Mouse (Mus musculus) E14TG2a.4 (cell line): Measurements from ENCODE around the gene Arhgef3.

ENCODE experiments used
- H3K27me3 ChIP-seq: 2 replicates; pipeline ENCODE4 v1.6.1; 2014; ENCODE audit warnings: low read length, control low read depth; ENCODE audit not compliant: insufficient read depth
- H3K36me3 ChIP-seq: 2 replicates; pipeline ENCODE4 v1.6.1; 2014; ENCODE audit warnings: low read length, control low read depth; ENCODE audit not compliant: insufficient read depth
- H3K4me1 ChIP-seq: replicated peaks from 2 replicates; pipeline ENCODE4 v1.6.1; 2014; ENCODE audit warnings: low read depth, low read length, control low read depth
- H3K4me3 ChIP-seq: replicated peaks from 2 replicates; pipeline ENCODE4 v1.5.1; 2014; ENCODE audit warnings: mild to moderate bottlenecking, low read length
- H3K9me3 ChIP-seq: 2 replicates; pipeline ENCODE4 v1.6.1; 2014; ENCODE audit warnings: low read length, control low read depth
- CTCF ChIP-seq: conservative IDR thresholded peaks from 2 replicates; pipeline ENCODE4 v1.5.1; 2014; ENCODE audit warnings: low read length
- NANOG ChIP-seq: IDR thresholded peaks from 2 replicates; pipeline ENCODE4 v1.6.1; 2014; ENCODE audit warnings: borderline replicate concordance, low read length, mixed read lengths
- POU5F1 ChIP-seq: IDR thresholded peaks from 2 replicates; pipeline ENCODE4 v1.6.1; 2014; ENCODE audit warnings: low read length, borderline replicate concordance

The Arhgef3 gene

DNA sequence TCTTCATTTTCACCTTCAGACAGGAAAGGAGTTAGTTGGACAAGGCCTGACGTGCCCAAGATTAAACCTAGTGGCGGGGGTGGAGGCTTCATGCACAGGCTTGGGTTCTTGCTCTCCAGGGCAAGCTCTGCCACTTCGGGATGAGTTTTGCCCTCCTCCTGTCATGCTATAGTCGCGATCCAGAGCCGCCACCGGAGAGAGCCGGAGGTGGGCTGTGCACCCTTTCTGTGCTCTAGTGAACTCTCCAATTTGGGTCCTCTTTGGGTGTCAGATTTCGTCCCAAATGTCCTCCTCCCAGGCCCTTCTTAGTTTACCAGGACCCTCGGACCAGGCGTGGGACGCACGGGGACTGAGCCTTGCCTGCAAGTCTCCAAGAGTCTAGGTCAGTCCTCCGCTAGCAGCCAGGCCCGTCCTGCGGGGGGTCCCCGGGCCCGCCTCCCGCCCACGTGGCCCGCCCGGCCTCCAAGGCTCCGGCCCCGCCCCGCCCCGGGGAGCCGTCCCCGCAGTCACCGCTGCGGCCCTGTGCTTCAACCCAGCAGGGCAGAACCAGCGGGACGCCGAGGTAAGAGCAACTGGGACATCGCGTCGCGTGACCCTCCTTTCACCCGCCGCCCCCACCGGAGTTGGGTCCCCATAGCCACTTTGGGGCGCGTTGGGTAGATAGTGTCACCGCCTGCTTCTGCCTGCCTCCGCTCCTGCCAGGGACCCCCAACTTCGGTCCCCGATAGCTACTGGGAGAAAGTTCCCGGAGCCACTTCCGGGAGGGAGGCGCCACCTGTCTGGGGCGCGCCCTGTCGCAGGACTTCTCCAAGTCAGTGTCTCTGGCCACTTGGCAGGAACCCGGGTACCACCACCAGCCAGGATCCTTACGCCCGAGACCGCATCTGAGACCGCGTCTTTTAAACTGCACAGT, at the start of gene Arhgef3:
TSS of gene Arhgef3 (plus strand) at position 538 of the 913 bp plus-strand sequence.
- peak within 1 kb of the TSS; percentile 84 for H3K4me3 ChIP-seq
- H3K36me3 ChIP-seq = no peaks in the 10 kb centered on the region
- peaks cover 44% of the 10 kb centered on the region for H3K27me3 ChIP-seq

DNA sequence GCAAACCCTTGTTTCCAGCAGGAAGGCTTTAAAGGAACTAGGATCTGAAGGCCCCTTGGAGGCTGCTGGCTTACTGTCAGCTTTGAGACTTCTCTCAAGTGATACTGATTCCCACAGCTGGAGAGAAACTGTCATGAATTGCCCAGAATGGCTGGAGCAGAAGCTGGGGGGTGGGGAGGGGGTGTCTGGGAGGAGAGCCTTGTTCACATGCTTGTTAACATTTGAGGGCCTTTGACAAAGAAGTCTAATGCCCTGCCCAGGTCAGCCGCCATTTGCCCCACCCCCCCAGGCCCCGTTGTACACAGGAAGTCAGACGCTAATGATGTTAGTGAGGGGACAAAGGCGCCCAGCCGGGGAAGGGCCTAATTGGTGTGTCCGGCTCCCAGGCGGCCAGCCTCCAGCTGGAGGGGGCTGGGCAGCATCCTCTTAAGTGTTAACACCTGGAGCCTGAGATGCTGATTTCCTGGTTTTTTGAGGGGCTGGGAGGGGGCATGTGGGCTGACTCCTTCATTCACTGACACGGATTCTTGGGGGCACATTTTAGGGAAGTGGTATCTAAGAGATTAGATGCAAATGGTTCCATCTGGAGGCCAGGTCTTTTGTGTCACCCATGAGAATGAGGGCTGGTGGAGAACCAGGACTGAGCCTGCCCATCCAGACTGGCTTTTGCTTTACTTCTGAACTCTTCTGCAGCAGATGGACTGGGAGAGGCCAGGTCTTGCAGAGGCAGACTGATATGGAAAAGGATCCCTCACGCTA, 48.3 kb upstream of the Arhgef3 start:
- peak overlapping the region; percentile 55 for H3K4me3 ChIP-seq
- no peaks in the 10 kb centered on the region for H3K27me3 ChIP-seq
- H3K4me1 ChIP-seq = peaks cover 98% of the 10 kb centered on the region
- TF ChIP-seq POU5F1 (no peak), NANOG (peak; percentile 58; the same call in 1 of the 2 replicates)
- no peaks in the 10 kb centered on the region for H3K9me3 ChIP-seq
- H3K36me3 ChIP-seq = no peaks in the 10 kb centered on the region

More for the DNA sequence above, at the start of gene Arhgef3:
- TF ChIP-seq NANOG (no peak), CTCF (no peak), POU5F1 (no peak)
- Histone ChIP-seq H3K4me1 (peaks cover 23% of the 10 kb centered on the region), H3K9me3 (no peaks in the 10 kb centered on the region)

GRCm38 (mm10) chr14:27067866-27068271, 46.8 kb upstream of the Arhgef3 start:
- H3K27me3 ChIP-seq = no peaks in the 10 kb centered on the region
- H3K9me3 ChIP-seq = no peaks in the 10 kb centered on the region
- H3K4me1 ChIP-seq = peaks cover 98% of the 10 kb centered on the region
- H3K4me3 ChIP-seq = peak overlapping the region; percentile 55; the same call in 1 of the 2 replicates
- H3K36me3 ChIP-seq = peaks cover 9% of the 10 kb centered on the region; the same call in 1 of the 2 replicates
- TF ChIP-seq NANOG (peak; percentile 99), CTCF (no peak), POU5F1 (peak; percentile 83; the same call in 1 of the 2 replicates)

- no peaks in the 10 kb centered on the region for H3K27me3 ChIP-seq
- H3K4me1 ChIP-seq = peaks cover 99% of the 10 kb centered on the region
- no peaks in the 10 kb centered on the region for H3K9me3 ChIP-seq
- H3K4me3 ChIP-seq = peak overlapping the region; percentile 42
- no peak for TF ChIP-seq CTCF
- no peak for TF ChIP-seq NANOG
- TF ChIP-seq POU5F1 = no peak
- peaks cover 19% of the 10 kb centered on the region; the same call in 1 of the 2 replicates for H3K36me3 ChIP-seq
Measured at GRCm38 (mm10) chr14:27069434-27070097, 45.1 kb upstream of the Arhgef3 start.

DNA sequence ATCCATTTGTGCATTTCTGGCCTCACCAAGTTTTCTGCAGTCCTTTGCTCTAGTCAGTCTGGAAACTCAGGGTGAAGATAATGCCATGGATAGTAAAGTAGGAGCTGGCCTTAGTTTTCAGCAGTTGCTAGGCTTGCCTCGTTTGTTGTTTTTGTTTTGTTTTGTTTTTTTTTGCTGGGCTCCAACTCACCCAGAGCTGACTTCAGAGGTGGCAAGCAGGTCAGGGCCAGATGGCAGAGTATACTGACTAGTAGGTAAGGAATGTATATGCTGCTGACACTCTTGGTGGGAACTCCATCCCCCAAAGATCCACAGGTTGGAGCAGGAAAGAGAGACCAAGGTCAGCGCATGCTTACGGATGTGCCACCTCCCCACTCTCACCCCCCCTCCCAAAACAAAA, 44.6 kb upstream of the Arhgef3 start:
- Histone ChIP-seq H3K36me3 (peaks cover 22% of the 10 kb centered on the region; the same call in 1 of the 2 replicates), H3K4me1 (peaks cover 99% of the 10 kb centered on the region), H3K4me3 (peak overlapping the region; percentile 42; the same call in 1 of the 2 replicates), H3K27me3 (no peaks in the 10 kb centered on the region), H3K9me3 (no peaks in the 10 kb centered on the region)
- TF ChIP-seq CTCF = no peak

GRCm38 (mm10) chr14:27070758-27071157, 43.9 kb upstream of the Arhgef3 start:
- Histone ChIP-seq H3K27me3 (no peaks in the 10 kb centered on the region), H3K36me3 (peaks cover 22% of the 10 kb centered on the region; the same call in 1 of the 2 replicates), H3K4me3 (peak overlapping the region; percentile 42), H3K4me1 (peaks cover 99% of the 10 kb centered on the region), H3K9me3 (no peaks in the 10 kb centered on the region)
- TF ChIP-seq POU5F1 (no peak), CTCF (no peak), NANOG (no peak)

DNA sequence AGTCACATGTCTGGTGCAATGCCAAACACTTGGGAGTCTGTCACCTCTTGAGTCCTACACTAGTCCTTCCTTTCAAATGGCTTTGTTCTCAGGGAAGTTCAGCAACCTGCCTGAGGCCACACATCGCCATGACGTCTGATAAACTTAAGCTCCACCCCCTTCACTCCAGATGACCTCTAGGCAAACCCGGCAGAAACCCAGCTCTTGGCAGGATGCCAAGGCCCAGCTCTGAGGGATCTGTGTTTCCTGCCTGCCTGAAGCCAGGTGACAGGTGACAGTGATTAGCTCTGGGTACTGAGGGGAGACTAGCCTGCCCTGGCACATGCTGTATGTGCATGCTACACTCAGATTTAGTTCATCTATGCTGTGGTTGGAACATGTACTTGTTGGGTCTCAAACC, 42.7 kb upstream of the Arhgef3 start:
- TF ChIP-seq POU5F1 (no peak), NANOG (peak; percentile 35; the same call in 1 of the 2 replicates)
- H3K4me1 ChIP-seq = peaks cover 99% of the 10 kb centered on the region
- no peak overlapping the region for H3K4me3 ChIP-seq
- H3K27me3 ChIP-seq = no peaks in the 10 kb centered on the region
- H3K36me3 ChIP-seq = peaks cover 34% of the 10 kb centered on the region
- no peaks in the 10 kb centered on the region for H3K9me3 ChIP-seq

GRCm38 (mm10) chr14:27075084-27075483, 39.6 kb upstream of the Arhgef3 start:
- no peaks in the 10 kb centered on the region for H3K9me3 ChIP-seq

More at GRCm38 (mm10) chr14:27075084-27075483, 39.6 kb upstream of the Arhgef3 start:
- Histone ChIP-seq H3K36me3 (peaks cover 45% of the 10 kb centered on the region), H3K4me3 (no peak overlapping the region), H3K4me1 (peaks cover 75% of the 10 kb centered on the region), H3K27me3 (no peaks in the 10 kb centered on the region)
- no peak for TF ChIP-seq POU5F1
- no peak for TF ChIP-seq CTCF
- no peak for TF ChIP-seq NANOG
